In genomic region chr8:125685216-125685760, GRCm38 (mm10) we compare ENCODE assay signal across 26 mouse cellular contexts. TPM values are rescaled to one million over a fixed set of nuclear protein-coding genes. Genes with fewer than 3 reads are reported as not detected.
A peak's percentile ranks its signal among the peaks of the same experiment; 100 is the strongest.
DNase-seq lines count a peak whose midpoint lies in the region; ATAC-seq and TF ChIP-seq lines count a peak whose summit lies in the region.
"Had no signal": no experiment of that assay in that cellular context is flagged by ENCODE, and none has a peak within 500 bp of the region (broad histone marks: within the 10 kb centered on the region; RNA-seq: fewer than 3 reads in every experiment).

No protein-coding gene starts in this region.

- H3K4me1 ChIP-seq in heart, embryonic 13.5 days: peaks cover 17% of the 10 kb centered on the region
- H3K4me1 ChIP-seq in embryonic facial prominence, embryonic 10.5 days: peaks cover 18% of the 10 kb centered on the region
- H3K4me1 ChIP-seq: stomach, embryonic 15.5 days had no signal

- 53% methylated on average over 6 of the region's 6 CpGs for WGBS in heart, embryonic 13.5 days
- WGBS in embryonic facial prominence, embryonic 10.5 days: 67% methylated on average over 6 of the region's 6 CpGs

- no peaks in the 10 kb centered on the region for H3K36me3 ChIP-seq in heart, embryonic 13.5 days
- no peaks in the 10 kb centered on the region for H3K36me3 ChIP-seq in embryonic facial prominence, embryonic 10.5 days (replicated peaks)
- H3K36me3 ChIP-seq: embryonic facial prominence, embryonic 15.5 days; hindbrain, embryonic 13.5 days; limb, embryonic 10.5 days; limb, embryonic 15.5 days; midbrain, embryonic 15.5 days; neural tube, embryonic 13.5 days; stomach, embryonic 15.5 days had no signal

- no peak for ATAC-seq in heart, embryonic 13.5 days (ENCODE audit: extremely low read depth, insufficient number of reproducible peaks, low FRiP score, low TSS enrichment)
- ATAC-seq: activated CD4-positive, CD25-positive, alpha-beta regulatory T cell, adult 4 months; forebrain, embryonic 13.5 days; midbrain, embryonic 15.5 days had no signal

- H3K9me3 ChIP-seq in heart, embryonic 13.5 days: no peaks in the 10 kb centered on the region
- no peaks in the 10 kb centered on the region for H3K9me3 ChIP-seq in embryonic facial prominence, embryonic 10.5 days
- H3K9me3 ChIP-seq: embryonic facial prominence, embryonic 15.5 days; forebrain, embryonic 13.5 days; hindbrain, embryonic 13.5 days; limb, embryonic 10.5 days; limb, embryonic 15.5 days; midbrain, embryonic 15.5 days; neural tube, embryonic 13.5 days; stomach, embryonic 15.5 days had no signal

- H3K4me2 ChIP-seq in heart, embryonic 13.5 days: no peak overlapping the region
- H3K4me2 ChIP-seq: embryonic facial prominence, embryonic 15.5 days; forebrain, embryonic 13.5 days; hindbrain, embryonic 13.5 days; limb, embryonic 15.5 days; midbrain, embryonic 15.5 days; neural tube, embryonic 13.5 days; stomach, embryonic 15.5 days had no signal

- intact Hi-C loops in gastrocnemius, adult 2 months (cut with DNase I): no loop called here
- intact Hi-C loops in heart, postnatal 25 days (cut with DNase I): no loop called here

- no peak overlapping the region for H3K9ac ChIP-seq in heart, embryonic 13.5 days
- H3K9ac ChIP-seq: embryonic facial prominence, embryonic 15.5 days; forebrain, embryonic 13.5 days; hindbrain, embryonic 13.5 days; limb, embryonic 15.5 days; liver, embryonic 14.5 days; midbrain, embryonic 15.5 days; neural tube, embryonic 13.5 days; stomach, embryonic 15.5 days had no signal

- no peak overlapping the region; the same call in 1 of the 2 replicates for H3K27ac ChIP-seq in gastrocnemius, adult 2 months
- H3K27ac ChIP-seq in heart, embryonic 13.5 days (replicated peaks): peak overlapping the region; percentile 63
- H3K27ac ChIP-seq in embryonic facial prominence, embryonic 10.5 days (replicated peaks): no peak overlapping the region
- H3K27ac ChIP-seq: embryonic facial prominence, embryonic 15.5 days; forebrain, embryonic 13.5 days; hindbrain, embryonic 13.5 days; limb, embryonic 10.5 days; liver, embryonic 14.5 days; midbrain, embryonic 15.5 days; neural tube, embryonic 13.5 days; stomach, embryonic 15.5 days had no signal

- TF ChIP-seq CTCF in gastrocnemius, adult 2 months (IDR thresholded peaks at IDR 0.05): no peak

- H3K27me3 ChIP-seq in heart, embryonic 13.5 days (replicated peaks): no peaks in the 10 kb centered on the region
- no peaks in the 10 kb centered on the region; the same call in 1 of the 2 replicates for H3K27me3 ChIP-seq in embryonic facial prominence, embryonic 10.5 days (replicated peaks; ENCODE audit: low read depth, poor library complexity, severe bottlenecking)
- H3K27me3 ChIP-seq: embryonic facial prominence, embryonic 15.5 days; forebrain, embryonic 13.5 days; hindbrain, embryonic 13.5 days; limb, embryonic 15.5 days; midbrain, embryonic 15.5 days; neural tube, embryonic 13.5 days; stomach, embryonic 15.5 days had no signal

- H3K4me3 ChIP-seq in gastrocnemius, adult 2 months: no peak overlapping the region
- H3K4me3 ChIP-seq in heart, embryonic 13.5 days: no peak overlapping the region
- H3K4me3 ChIP-seq in embryonic facial prominence, embryonic 10.5 days: no peak overlapping the region
- H3K4me3 ChIP-seq: embryonic facial prominence, embryonic 15.5 days; forebrain, embryonic 13.5 days; hindbrain, embryonic 13.5 days; limb, embryonic 10.5 days; limb, embryonic 15.5 days; midbrain, embryonic 15.5 days; neural tube, embryonic 13.5 days; stomach, embryonic 15.5 days had no signal

- DNase-seq in gastrocnemius, adult 2 months: peak; percentile 51
- no peak for DNase-seq in gastrocnemius, adult 8-10 months (ENCODE audit: low spot score in 2 of 2)
- no peak for DNase-seq in heart, postnatal 25 days (ENCODE audit: low spot score)
- peak; percentile 74 for DNase-seq in adipocyte (ENCODE audit: low spot score)
- peak; percentile 49 for DNase-seq in embryonic facial prominence, embryonic 10.5 days (ENCODE audit: low spot score)
- no peak for DNase-seq in spleen, postnatal 14 days (ENCODE audit: low spot score in 2 of 2)
- DNase-seq in frontal cortex, postnatal 14 days (ENCODE audit: low spot score in 2 of 2): no peak
- DNase-seq: adrenal gland, adult 8-10 months; cerebellum, adult 2 months; cerebellum, postnatal 14 days; kidney, adult 11 months; kidney, postnatal 14 days; layer of hippocampus, adult 9-11 months; lung, adult 2 months; lung, postnatal 10 days had no signal

RNA-seq across cellular contexts. Expression of gene Map10, which starts 15.7 kb away (rescaled TPM):
- total RNA-seq in gastrocnemius, adult 2 months (2021): 1 to 10 TPM; 2.1 to 3.0 TPM
- 1 to 10 TPM; 2.7 to 3.5 (median 3.3) TPM for total RNA-seq in gastrocnemius, adult 8-10 months (2022)
- polyA plus RNA-seq in heart, embryonic 13.5 days (2015; fragmentation: Nextera tagmentation; extraction: Ambion mirVana): 4.9 and 5.9 TPM in 2 replicates
- 1 to 10 TPM; 5.2 to 5.8 TPM for total RNA-seq in heart, postnatal 25 days (2021)
- 5.7 and 7.0 TPM in 2 replicates for polyA plus RNA-seq in embryonic facial prominence, embryonic 10.5 days (2016; fragmentation: Nextera tagmentation; extraction: Ambion mirVana)

RNA-seq across cellular contexts. Expression of gene Ntpcr, which starts 44.5 kb away (rescaled TPM):
- total RNA-seq in gastrocnemius, adult 2 months (2021): 10 to 100 TPM; 10.5 to 11.2 TPM
- total RNA-seq in gastrocnemius, adult 8-10 months (2022): 10 to 100 TPM; 10.1 to 13.7 (median 11.4) TPM
- polyA plus RNA-seq in heart, embryonic 13.5 days (2015; fragmentation: Nextera tagmentation; extraction: Ambion mirVana): 25.7 and 25.9 TPM in 2 replicates
- 10 to 100 TPM; 16.0 TPM for total RNA-seq in heart, postnatal 25 days (2021)
- polyA plus RNA-seq in embryonic facial prominence, embryonic 10.5 days (2016; fragmentation: Nextera tagmentation; extraction: Ambion mirVana): 18.8 and 19.3 TPM in 2 replicates

Comparison
In these comparisons a context has a peak if more than half of its experiments do, and no peak if none do; other contexts are left out.
1. DNase-seq: peak in gastrocnemius, adult 2 months (single experiment), adipocyte (single experiment) and embryonic facial prominence, embryonic 10.5 days (single experiment); none in gastrocnemius, adult 8-10 months (0 of 2), heart, postnatal 25 days (single experiment), spleen, postnatal 14 days (0 of 2) and frontal cortex, postnatal 14 days (0 of 2).